ENCODE assay signal across 9 mouse cellular contexts in genomic region chr2:146098853-146099717, GRCm38 (mm10).
A peak's percentile ranks its signal among the peaks of the same experiment; 100 is the strongest.
DNase-seq lines count a peak whose midpoint lies in the region; ATAC-seq and TF ChIP-seq lines count a peak whose summit lies in the region.
"Had no signal": no experiment of that assay in that cellular context is flagged by ENCODE, and none has a peak within 500 bp of the region (broad histone marks: within the 10 kb centered on the region; RNA-seq: fewer than 3 reads in every experiment).

No protein-coding gene starts in this region.

- no peaks in the 10 kb centered on the region for H3K9me3 ChIP-seq in hindbrain, embryonic 16.5 days (ENCODE audit: control insufficient read depth, low read length)
- H3K9me3 ChIP-seq in hindbrain, embryonic 10.5 days, result no peaks in the 10 kb centered on the region
- H3K9me3 ChIP-seq in erythroblast, embryonic 14.5 days (ENCODE audit: control insufficient read depth, low read length), result no peaks in the 10 kb centered on the region
- no peaks in the 10 kb centered on the region for H3K9me3 ChIP-seq in liver, embryonic 15.5 days (replicated peaks)
- H3K9me3 ChIP-seq in hindbrain, postnatal 0 days (ENCODE audit: low read length), result no peaks in the 10 kb centered on the region

- H3K27ac ChIP-seq in hindbrain, embryonic 16.5 days (ENCODE audit: low read depth, low read length), result no peak overlapping the region
- H3K27ac ChIP-seq in hindbrain, embryonic 10.5 days, result no peak overlapping the region
- peak overlapping the region; percentile 89 for H3K27ac ChIP-seq in liver, embryonic 15.5 days (replicated peaks)
- H3K27ac ChIP-seq in hindbrain, postnatal 0 days, result no peak overlapping the region
- H3K27ac ChIP-seq: kidney, postnatal 0 days had no signal

- H3K4me2 ChIP-seq in hindbrain, embryonic 16.5 days (ENCODE audit: low read length), result no peak overlapping the region
- peak overlapping the region; percentile 67 for H3K4me2 ChIP-seq in liver, embryonic 15.5 days
- H3K4me2 ChIP-seq in hindbrain, postnatal 0 days (ENCODE audit: low read depth, low read length), result no peak overlapping the region

- H3K27me3 ChIP-seq in hindbrain, embryonic 16.5 days (replicated peaks; ENCODE audit: control insufficient read depth, insufficient read depth, low read length), result no peaks in the 10 kb centered on the region
- H3K27me3 ChIP-seq in hindbrain, embryonic 10.5 days (ENCODE audit: insufficient read depth, poor library complexity, severe bottlenecking), result 0 out of 2 replicates have a peak, but pooled peaks cover 4% of the 10 kb centered on the region
- H3K27me3 ChIP-seq in erythroblast, embryonic 14.5 days (ENCODE audit: control insufficient read depth), result peaks cover 2% of the 10 kb centered on the region; the same call in 1 of the 2 replicates
- peaks cover 6% of the 10 kb centered on the region; the same call in 1 of the 2 replicates for H3K27me3 ChIP-seq in liver, embryonic 15.5 days
- no peaks in the 10 kb centered on the region for H3K27me3 ChIP-seq in hindbrain, postnatal 0 days (ENCODE audit: insufficient read depth, low read length)

- H3K9ac ChIP-seq in hindbrain, embryonic 16.5 days (ENCODE audit: low read depth, low read length), result no peak overlapping the region
- H3K9ac ChIP-seq in liver, embryonic 15.5 days, result peak overlapping the region; percentile 53
- no peak overlapping the region for H3K9ac ChIP-seq in hindbrain, postnatal 0 days (replicated peaks; ENCODE audit: low read length)

- ATAC-seq in hindbrain, embryonic 16.5 days, result 0 out of 2 replicates have a peak, but pooled peaks have one; percentile 35
- ATAC-seq in liver, embryonic 15.5 days (ENCODE audit: insufficient read depth), result peak; percentile 97
- ATAC-seq in hindbrain, postnatal 0 days, result no peak

- WGBS in hindbrain, embryonic 16.5 days, result 64% methylated on average over 16 of the region's 16 CpGs
- WGBS in hindbrain, embryonic 10.5 days, result 67% methylated on average over 16 of the region's 16 CpGs
- WGBS in liver, embryonic 15.5 days (ENCODE audit: insufficient replicate concordance), result 18% methylated on average over 16 of the region's 16 CpGs
- 62% methylated on average over 16 of the region's 16 CpGs for WGBS in hindbrain, postnatal 0 days

- TF ChIP-seq CTCF in hindbrain, postnatal 0 days (IDR thresholded peaks at IDR 0.05; ENCODE audit: low read depth), result no peak

- intact Hi-C loops in gastrocnemius, postnatal 14 days (cut with DNase I; ENCODE audit: low total_unique reads), result no loop called here

- H3K4me1 ChIP-seq in hindbrain, embryonic 16.5 days (ENCODE audit: control insufficient read depth, insufficient read depth, low read depth, low read length), result no peaks in the 10 kb centered on the region
- peaks cover 17% of the 10 kb centered on the region; the same call in 1 of the 2 replicates for H3K4me1 ChIP-seq in hindbrain, embryonic 10.5 days (replicated peaks)
- peaks cover 3% of the 10 kb centered on the region; the same call in 1 of the 2 replicates for H3K4me1 ChIP-seq in erythroblast, embryonic 14.5 days (ENCODE audit: control insufficient read depth)
- H3K4me1 ChIP-seq in liver, embryonic 15.5 days (replicated peaks), result peaks cover 25% of the 10 kb centered on the region
- H3K4me1 ChIP-seq in hindbrain, postnatal 0 days (ENCODE audit: insufficient read depth, low read length), result no peaks in the 10 kb centered on the region

- no peaks in the 10 kb centered on the region for H3K36me3 ChIP-seq in hindbrain, embryonic 16.5 days (ENCODE audit: control insufficient read depth, insufficient read depth, low read length)
- no peaks in the 10 kb centered on the region for H3K36me3 ChIP-seq in hindbrain, embryonic 10.5 days
- no peaks in the 10 kb centered on the region for H3K36me3 ChIP-seq in erythroblast, embryonic 14.5 days (ENCODE audit: control insufficient read depth)
- H3K36me3 ChIP-seq in liver, embryonic 15.5 days (replicated peaks), result peaks cover 4% of the 10 kb centered on the region
- no peaks in the 10 kb centered on the region for H3K36me3 ChIP-seq in hindbrain, postnatal 0 days (ENCODE audit: insufficient read depth, low read length)

- H3K4me3 ChIP-seq in hindbrain, embryonic 16.5 days (ENCODE audit: low read length), result no peak overlapping the region
- H3K4me3 ChIP-seq in hindbrain, embryonic 10.5 days, result no peak overlapping the region
- H3K4me3 ChIP-seq in erythroblast, embryonic 14.5 days (replicated peaks), result peak overlapping the region; percentile 49
- H3K4me3 ChIP-seq in liver, embryonic 15.5 days (replicated peaks), result peak overlapping the region; percentile 60
- H3K4me3 ChIP-seq in hindbrain, postnatal 0 days (ENCODE audit: low read length), result no peak overlapping the region

- DNase-seq in hindbrain, embryonic 10.5 days (ENCODE audit: low spot score), result no peak
- peak; percentile 79 for DNase-seq in Muller cell, postnatal 12 days (ENCODE audit: inconsistent ontology term)
- no peak for DNase-seq in gastrocnemius, postnatal 14 days
- DNase-seq in hindbrain, postnatal 0 days (ENCODE audit: low spot score), result no peak
- no peak for DNase-seq in adrenal gland, adult 18-20 months (ENCODE audit: low spot score in 2 of 2)

Comparison
In these comparisons a context has a peak if more than half of its experiments do, and no peak if none do; other contexts are left out.
1. H3K4me3 ChIP-seq: peak in erythroblast, embryonic 14.5 days (single experiment) and liver, embryonic 15.5 days (single experiment); none in hindbrain, embryonic 16.5 days (single experiment), hindbrain, embryonic 10.5 days (single experiment) and hindbrain, postnatal 0 days (single experiment).